Mouse (Mus musculus): ENCODE results near the gene Pdlim7. TPM values are rescaled to one million over a fixed set of nuclear protein-coding genes. Genes with fewer than 3 reads are reported as not detected.

The Pdlim7 gene
- total and polyA plus RNA-seq, 3 experiments: 12.3 to 40.6 TPM; not detected in 1

GRCm38 (mm10) chr13:55465184-55465583 is 48.3 kb downstream of the Pdlim7 start:
- no peak for DNase-seq (ENCODE audit: low read depth, low spot score)
- no peak overlapping the region for H3K4me3 ChIP-seq (ENCODE audit: control insufficient read depth in 1 of 2, insufficient read depth in 1 of 2, low read depth in 2 of 2, low read length in 2 of 2)
- no peak overlapping the region for H3K27ac ChIP-seq (ENCODE audit: control insufficient read depth, low read depth, low read length)
- TF ChIP-seq USF1 (IDR thresholded peaks at IDR 0.05; ENCODE audit: low read depth, low read length): no peak
- no peak for TF ChIP-seq ZC3H11A (IDR thresholded peaks at IDR 0.05; ENCODE audit: low read depth, low read length)
- no peak for TF ChIP-seq ELF1 (IDR thresholded peaks at IDR 0.05; ENCODE audit: low read depth, low read length)
- TF ChIP-seq MXI1 (IDR thresholded peaks at IDR 0.05; ENCODE audit: low read depth, low read length): no peak
- TF ChIP-seq KAT2A (conservative IDR thresholded peaks at IDR 0.05; ENCODE audit: low read depth, low read length): no peak
- no peak for TF ChIP-seq RAD21 (IDR thresholded peaks at IDR 0.05; ENCODE audit: low read depth, low read length)
- no peak for TF ChIP-seq GATA1 (IDR thresholded peaks at IDR 0.05; ENCODE audit: low read depth, low read length)
- TF ChIP-seq NRF1 (IDR thresholded peaks at IDR 0.05; ENCODE audit: insufficient read depth, low read depth, low read length, poor library complexity, severe bottlenecking): no peak
- TF ChIP-seq CHD1 (IDR thresholded peaks at IDR 0.05; ENCODE audit: low read depth, low read length): no peak
- no peak for TF ChIP-seq POLR2AphosphoS5 (IDR thresholded peaks at IDR 0.05; ENCODE audit: borderline replicate concordance, low read depth, low read length)
- TF ChIP-seq MAZ (IDR thresholded peaks at IDR 0.05; ENCODE audit: low read depth, low read length): no peak
- no peak for TF ChIP-seq POLR2AphosphoS2 (IDR thresholded peaks at IDR 0.05; ENCODE audit: low read length)
- no peak for TF ChIP-seq MAFK (IDR thresholded peaks at IDR 0.05; ENCODE audit: borderline replicate concordance, low read depth, low read length)
- TF ChIP-seq TBP (IDR thresholded peaks at IDR 0.05; ENCODE audit: low read depth, low read length): no peak
- TF ChIP-seq E2F4 (IDR thresholded peaks at IDR 0.05; ENCODE audit: borderline replicate concordance, low read depth, low read length): no peak
- TF ChIP-seq HCFC1 (IDR thresholded peaks at IDR 0.05; ENCODE audit: low read depth, low read length): no peak
- H3K9me3 ChIP-seq (replicated peaks; ENCODE audit: insufficient read depth, low read length): no peaks in the 10 kb centered on the region
- no peaks in the 10 kb centered on the region for H3K4me1 ChIP-seq (ENCODE audit: control insufficient read depth in 1 of 2, insufficient read depth in 2 of 2, low read length in 2 of 2)
- no peaks in the 10 kb centered on the region for H3K27me3 ChIP-seq (ENCODE audit: control insufficient read depth in 1 of 2, insufficient read depth in 2 of 2, low read length in 2 of 2)
- H3K9ac ChIP-seq (ENCODE audit: control insufficient read depth, low read depth, low read length, poor library complexity, severe bottlenecking): no peak overlapping the region
- H3K79me2 ChIP-seq (ENCODE audit: control insufficient read depth, insufficient read depth, low read length, poor library complexity): no peaks in the 10 kb centered on the region
- H3K36me3 ChIP-seq (ENCODE audit: control insufficient read depth in 1 of 2, insufficient read depth in 2 of 2, low read length in 2 of 2): no peaks in the 10 kb centered on the region; a peak in 1 of 4 replicates

GRCm38 (mm10) chr13:55464027-55464884 is 49.2 kb downstream of the Pdlim7 start, which contains the start of gene Prr7:
TSS of gene Prr7 (plus strand) at chr13:55464267.
- Histone ChIP-seq H3K9ac (ENCODE audit: control insufficient read depth, low read depth, low read length, poor library complexity, severe bottlenecking) (no peak within 1 kb of the TSS), H3K79me2 (ENCODE audit: control insufficient read depth, insufficient read depth, low read length, poor library complexity) (no peaks in the 10 kb centered on the region), H3K4me3 (ENCODE audit: control insufficient read depth in 1 of 2, insufficient read depth in 1 of 2, low read depth in 2 of 2, low read length in 2 of 2) (no peak within 1 kb of the TSS), H3K36me3 (ENCODE audit: control insufficient read depth in 1 of 2, insufficient read depth in 2 of 2, low read length in 2 of 2) (peaks cover 0 to 2% of the 10 kb centered on the region in 2 experiments; a peak in 2 of 4 replicates), H3K4me1 (ENCODE audit: control insufficient read depth in 1 of 2, insufficient read depth in 2 of 2, low read length in 2 of 2) (no peaks in the 10 kb centered on the region), H3K9me3 (replicated peaks; ENCODE audit: insufficient read depth, low read length) (no peaks in the 10 kb centered on the region), H3K27me3 (ENCODE audit: control insufficient read depth in 1 of 2, insufficient read depth in 2 of 2, low read length in 2 of 2) (no peaks in the 10 kb centered on the region), H3K27ac (ENCODE audit: control insufficient read depth, low read depth, low read length) (no peak within 1 kb of the TSS)
- no peak for TF ChIP-seq MYC (IDR thresholded peaks at IDR 0.05; ENCODE audit: low read depth, low read length)
- TF ChIP-seq MXI1 (IDR thresholded peaks at IDR 0.05; ENCODE audit: low read depth, low read length): no peak
- TF ChIP-seq CHD1 (IDR thresholded peaks at IDR 0.05; ENCODE audit: low read depth, low read length): no peak
- TF ChIP-seq ZC3H11A (IDR thresholded peaks at IDR 0.05; ENCODE audit: low read depth, low read length): no peak
- TF ChIP-seq MAFK (IDR thresholded peaks at IDR 0.05; ENCODE audit: borderline replicate concordance, low read depth, low read length): no peak
- TF ChIP-seq CHD2 (IDR thresholded peaks at IDR 0.05; ENCODE audit: low read length): no peak
- no peak for TF ChIP-seq MEF2A (IDR thresholded peaks at IDR 0.05; ENCODE audit: extremely low read depth, insufficient replicate concordance, low read depth, low read length, poor library complexity, severe bottlenecking)
- TF ChIP-seq RCOR1 (IDR thresholded peaks at IDR 0.05; ENCODE audit: low read depth, low read length): no peak
- TF ChIP-seq SIN3A (IDR thresholded peaks at IDR 0.05; ENCODE audit: low read length): no peak
- no peak for TF ChIP-seq EP300 (IDR thresholded peaks at IDR 0.05; ENCODE audit: low read depth in 1 of 2, low read length in 2 of 2)
- TF ChIP-seq ZMIZ1 (IDR thresholded peaks at IDR 0.05; ENCODE audit: low read depth, low read length): no peak
- TF ChIP-seq POLR2A (IDR thresholded peaks at IDR 0.05; ENCODE audit: control insufficient read depth in 1 of 2, insufficient read depth in 1 of 2, low read depth in 1 of 2, low read length in 2 of 2, poor library complexity in 1 of 2): no peak
- no peak for TF ChIP-seq NELFE (IDR thresholded peaks at IDR 0.05; ENCODE audit: low read depth, low read length)
- no peak for TF ChIP-seq RAD21 (IDR thresholded peaks at IDR 0.05; ENCODE audit: low read depth, low read length)
- DNase-seq (ENCODE audit: low read depth, low spot score): no peak

All from MEL (cell line).